Mouse (Mus musculus): Measurements from ENCODE around the gene Lctl. TPM values are rescaled to one million over a fixed set of nuclear protein-coding genes. Genes with fewer than 3 reads are reported as not detected.
"Not testable (repeated sequence)": the region's sequence is repeated elsewhere in the genome, so short reads cannot be mapped to it uniquely, and the experiment has no call there.

Lctl gene
- total RNA-seq, 2 experiments from 2014 or later = not detected

DNA sequence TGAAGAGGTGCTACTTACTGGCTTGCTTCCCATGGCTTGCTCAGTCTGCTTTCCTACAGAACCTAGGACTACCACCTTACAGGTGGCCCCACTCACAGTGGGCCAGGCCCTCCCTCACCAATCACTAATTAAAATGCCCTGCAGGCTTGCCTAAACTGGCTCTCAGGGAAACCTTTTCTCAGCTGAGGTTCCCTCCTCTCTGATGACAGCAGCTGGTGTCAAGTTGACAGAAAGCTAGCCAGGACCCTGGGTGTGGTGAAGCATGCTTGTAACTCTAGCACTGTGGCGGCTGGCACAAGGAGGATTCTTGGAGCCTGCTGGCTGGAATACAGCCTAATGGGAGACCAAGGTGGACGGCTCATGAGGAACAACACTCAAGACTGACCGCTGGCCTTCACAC lies 8.4 kb downstream of the Lctl start:
- no peak for DNase-seq (ENCODE audit: low spot score in 2 of 2)
- TF ChIP-seq CTCF (conservative IDR thresholded peaks at IDR 0.05) = no peak
- Histone ChIP-seq H3K4me3 (no peak overlapping the region), H3K27ac (no peak overlapping the region)

DNA sequence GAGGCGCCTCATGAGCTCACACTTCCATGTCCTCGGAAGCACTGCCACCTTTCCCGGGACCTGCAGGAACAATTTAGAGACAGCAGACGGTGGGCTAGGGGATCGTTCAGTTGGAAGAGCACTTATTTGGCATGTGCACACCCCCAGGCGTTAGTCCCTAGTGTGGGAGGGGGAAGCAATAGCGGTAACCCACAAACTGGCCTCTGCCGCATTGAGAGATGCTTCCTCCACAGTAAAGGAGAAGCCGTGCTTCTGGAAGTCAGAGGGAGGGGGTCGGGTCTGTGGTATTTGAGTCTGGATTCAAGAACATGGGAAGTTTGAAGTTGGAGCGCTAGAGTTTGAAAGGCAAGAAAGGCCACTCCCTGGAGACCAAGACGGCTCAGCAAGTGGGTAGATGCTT lies 9.2 kb downstream of the Lctl start:
- no peak overlapping the region for H3K27ac ChIP-seq
- no peak overlapping the region for H3K4me3 ChIP-seq
- DNase-seq (ENCODE audit: low spot score in 2 of 2) = no peak
- TF ChIP-seq CTCF (conservative IDR thresholded peaks at IDR 0.05) = no peak

DNA sequence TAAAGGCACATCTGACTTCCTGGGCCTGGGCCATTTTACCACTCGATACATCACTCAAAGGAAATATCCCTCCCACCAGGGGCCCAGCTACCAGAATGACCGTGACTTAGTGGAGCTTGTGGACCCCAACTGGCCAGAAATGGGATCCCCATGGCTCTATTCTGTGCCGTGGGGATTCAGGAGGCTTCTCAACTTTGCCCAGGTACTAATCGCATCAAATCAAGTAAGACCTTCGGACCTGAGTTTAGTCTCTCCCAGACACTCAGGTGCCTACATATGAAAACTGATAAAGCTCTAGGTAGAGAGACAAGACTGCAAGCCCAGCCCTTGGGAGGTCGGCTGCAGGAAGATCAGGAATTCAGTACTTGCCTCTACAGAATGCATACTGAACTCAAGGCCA lies 14.7 kb downstream of the Lctl start:
- DNase-seq (ENCODE audit: low spot score in 2 of 2) = no peak
- Histone ChIP-seq H3K27ac (no peak overlapping the region), H3K4me3 (no peak overlapping the region)
- no peak for TF ChIP-seq CTCF (conservative IDR thresholded peaks at IDR 0.05)

- not testable (repeated sequence) for H3K27ac ChIP-seq
- TF ChIP-seq CTCF (conservative IDR thresholded peaks at IDR 0.05) = peak; percentile 92
- H3K4me3 ChIP-seq = peak overlapping the region; percentile 29; the same call in 1 of the 2 replicates
- peak; percentile 30 to 63 for DNase-seq (ENCODE audit: low spot score in 2 of 2)
Measured at GRCm38 (mm10) chr9:64138896-64139295, 21.9 kb downstream of the Lctl start.

DNA sequence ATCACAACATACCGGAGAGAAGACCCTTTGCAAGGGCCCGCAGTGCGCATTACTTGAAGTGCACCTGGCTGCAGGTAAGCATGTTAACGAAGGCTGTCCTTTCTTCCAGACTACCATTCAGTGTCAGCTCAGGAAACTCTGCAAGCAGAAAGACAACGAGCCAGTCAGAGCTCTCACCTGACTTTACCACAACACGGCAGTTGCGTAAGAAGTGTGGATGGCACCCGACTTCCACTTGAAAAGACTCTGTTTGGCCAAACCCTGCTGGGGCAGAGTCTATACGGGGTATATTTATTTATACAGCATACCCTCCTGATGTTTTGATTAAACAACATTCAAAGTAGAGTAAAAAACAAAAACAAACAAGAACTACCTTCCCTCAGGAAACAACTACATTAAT lies 22.9 kb downstream of the Lctl start:
- no peak for TF ChIP-seq CTCF (conservative IDR thresholded peaks at IDR 0.05)
- DNase-seq (ENCODE audit: low spot score in 2 of 2) = no peak
- no peak overlapping the region for H3K27ac ChIP-seq
- H3K4me3 ChIP-seq = no peak overlapping the region

DNA sequence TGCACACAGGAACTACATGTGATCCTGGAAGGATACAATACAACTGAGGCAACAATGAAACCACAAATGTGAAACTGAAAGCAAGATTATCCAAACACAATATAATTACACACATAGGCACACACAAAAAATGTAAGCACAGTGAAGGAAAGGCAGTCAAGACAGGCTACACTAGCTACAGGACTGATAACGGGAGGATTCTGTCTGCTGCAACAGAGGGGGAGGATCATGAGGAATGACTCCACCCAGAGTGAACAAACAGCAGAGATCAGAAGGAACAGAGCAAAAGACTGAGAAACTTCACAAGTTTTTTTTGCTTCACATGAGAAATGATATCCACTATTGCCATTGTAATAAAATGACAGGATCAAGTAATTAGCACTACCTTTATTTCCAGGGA lies 39.7 kb downstream of the Lctl start:
- no peak for TF ChIP-seq CTCF (conservative IDR thresholded peaks at IDR 0.05)

DNA sequence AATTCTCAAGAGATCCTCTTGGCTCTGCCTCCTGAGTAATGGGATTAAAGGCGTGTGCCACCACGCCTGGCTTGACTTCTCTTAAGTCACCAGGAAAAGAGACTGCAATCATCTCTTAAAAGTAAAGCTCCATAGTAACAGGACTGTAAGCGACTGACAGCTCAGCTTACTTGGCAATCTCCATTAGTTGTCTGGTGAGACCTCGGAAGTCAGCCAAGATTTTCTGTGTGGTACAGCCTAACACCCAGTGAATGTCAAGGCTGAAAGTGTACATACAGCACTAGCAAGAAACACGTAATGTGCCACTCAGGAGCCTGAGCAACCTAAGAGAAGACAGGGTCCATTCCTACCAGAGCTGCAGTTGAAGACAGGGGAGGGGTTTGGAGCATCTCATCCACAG lies 43.5 kb downstream of the Lctl start:
- no peak overlapping the region for H3K4me3 ChIP-seq
- no peak for DNase-seq (ENCODE audit: low spot score in 2 of 2)
- no peak overlapping the region for H3K27ac ChIP-seq
- no peak for TF ChIP-seq CTCF (conservative IDR thresholded peaks at IDR 0.05)

More for the DNA sequence above, 39.7 kb downstream of the Lctl start:
- no peak overlapping the region for H3K27ac ChIP-seq
- no peak overlapping the region for H3K4me3 ChIP-seq
- no peak for DNase-seq (ENCODE audit: low spot score in 2 of 2)

GRCm38 (mm10) chr9:64169967-64170366 lies 53.0 kb downstream of the Lctl start:
- H3K27ac ChIP-seq; DNase-seq (ENCODE audit: low spot score in 2 of 2); H3K4me3 ChIP-seq: not testable (repeated sequence)

DNA sequence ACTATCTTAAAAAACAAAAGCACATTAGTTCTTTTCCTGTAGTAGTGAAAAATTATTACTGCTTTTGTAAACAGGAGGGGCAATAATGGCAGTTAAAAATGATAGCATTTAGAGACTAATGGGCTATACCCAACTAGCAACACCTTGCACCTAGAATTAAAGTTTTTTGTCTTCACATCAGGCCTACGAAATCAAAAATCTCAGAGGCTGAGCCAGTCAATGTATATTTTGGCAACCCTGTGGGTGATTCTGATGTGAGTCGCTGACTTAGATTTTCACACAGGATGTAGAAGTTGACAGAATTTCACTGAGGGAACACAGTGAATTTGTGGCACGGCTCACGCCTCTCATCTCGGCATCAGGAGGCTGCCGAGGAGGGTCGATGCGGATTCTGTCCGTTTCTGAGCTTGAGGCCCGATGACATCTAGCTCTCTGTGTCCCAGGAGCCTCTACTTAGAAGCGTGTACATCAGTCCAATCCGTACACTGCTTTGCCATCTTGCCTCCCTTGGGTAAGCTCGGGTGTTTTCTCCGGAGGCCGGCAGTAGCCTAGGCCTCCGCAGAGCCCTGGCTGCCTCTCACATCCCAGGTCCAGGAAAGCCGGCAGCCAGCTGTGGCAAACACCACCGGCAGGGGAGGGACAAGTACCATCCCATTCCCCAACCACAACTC lies 55.3 kb downstream of the Lctl start:
- Histone ChIP-seq H3K27ac (peak overlapping the region; percentile 97), H3K4me3 (peak overlapping the region; percentile 81)
- DNase-seq (ENCODE audit: low spot score in 2 of 2) = no peak
- peak; percentile 37 for TF ChIP-seq CTCF (conservative IDR thresholded peaks at IDR 0.05)

- Histone ChIP-seq H3K27ac (peak within 1 kb of the TSS; percentile 97), H3K4me3 (peak within 1 kb of the TSS; percentile 81)
- DNase-seq (ENCODE audit: low spot score in 2 of 2) = peak; percentile 72 to 77
- peak; percentile 27; the same call in 1 of the 2 replicates for TF ChIP-seq CTCF (conservative IDR thresholded peaks at IDR 0.05)
Measured at GRCm38 (mm10) chr9:64172816-64173665, 56.1 kb downstream of the Lctl start, which contains the start of the genes Zwilch and Rpl4. Gene Zwilch (minus strand): TSS chr9:64173104. Gene Rpl4 (plus strand): TSS chr9:64173375.

- TF ChIP-seq CTCF (conservative IDR thresholded peaks at IDR 0.05) = no peak; the same call in 1 of the 2 replicates
- H3K4me3 ChIP-seq = peak overlapping the region; percentile 81
- peak overlapping the region; percentile 97 for H3K27ac ChIP-seq
- no peak for DNase-seq (ENCODE audit: low spot score in 2 of 2)
Measured at GRCm38 (mm10) chr9:64173666-64174220, 56.8 kb downstream of the Lctl start.

- no peak for DNase-seq (ENCODE audit: low spot score in 2 of 2)
- H3K4me3 ChIP-seq = peak overlapping the region; percentile 81
- H3K27ac ChIP-seq = peak overlapping the region; percentile 97
- TF ChIP-seq CTCF (conservative IDR thresholded peaks at IDR 0.05) = no peak
Measured at GRCm38 (mm10) chr9:64174341-64174740, 57.4 kb downstream of the Lctl start.

DNA sequence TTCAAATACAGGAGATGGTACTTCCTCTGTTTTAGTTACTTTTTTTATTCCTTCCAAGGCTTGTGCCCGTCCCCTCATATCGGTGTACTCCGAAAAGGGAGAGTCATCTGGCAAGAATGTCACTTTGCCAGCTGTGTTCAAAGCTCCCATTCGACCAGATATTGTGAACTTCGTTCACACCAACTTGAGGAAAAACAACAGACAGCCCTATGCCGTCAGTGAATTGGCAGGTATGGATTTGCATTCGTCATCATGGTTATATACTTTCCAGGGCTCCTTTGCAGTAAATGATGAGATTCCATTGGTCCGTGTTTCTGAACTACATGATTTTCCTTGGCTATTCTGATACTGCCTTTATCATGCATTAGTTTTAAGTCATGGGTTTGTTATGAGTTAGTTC lies 57.8 kb downstream of the Lctl start:
- TF ChIP-seq CTCF (conservative IDR thresholded peaks at IDR 0.05) = no peak
- DNase-seq (ENCODE audit: low spot score in 2 of 2) = no peak
- H3K27ac ChIP-seq = peak overlapping the region; percentile 97
- H3K4me3 ChIP-seq = peak overlapping the region; percentile 81
